Mouse (Mus musculus) ES-E14 (cell line): ENCODE results near the gene Prdx1. TPM values are rescaled to one million over a fixed set of nuclear protein-coding genes. Genes with fewer than 3 reads are reported as not detected.

ENCODE experiments used
- DNase-seq: peaks from one replicate; pipeline ENCODE4 v3.0.0-alpha.2; 2013; ENCODE audit warnings: low read depth, low spot score
- H3K27ac ChIP-seq: 2 replicates; pipeline ENCODE4 v1.5.1; 2012; ENCODE audit warnings: low read depth, mild to moderate bottlenecking, low read length, moderate library complexity, mixed read lengths; ENCODE audit not compliant: poor library complexity, insufficient read depth, severe bottlenecking
- H3K36me3 ChIP-seq: 2 replicates; pipeline ENCODE4 v1.6.1; 2012; ENCODE audit warnings: mild to moderate bottlenecking, low read length, moderate library complexity, mixed read lengths; ENCODE audit not compliant: control insufficient read depth, poor library complexity, insufficient read depth, severe bottlenecking
- H3K4me1 ChIP-seq, 2 experiments: fragments of 150-350 bp in 1 of 2; sonication (generic) in 1 of 2; 2 replicates each; pipeline ENCODE4 v1.6.1; 2012; ENCODE audit warnings: low read length in 2 of 2, mild to moderate bottlenecking in 1 of 2, mixed read lengths in 1 of 2; ENCODE audit not compliant: control insufficient read depth in 2 of 2, insufficient read depth in 2 of 2, poor library complexity in 1 of 2
- H3K4me3 ChIP-seq, 2 experiments: fragments of 150-350 bp in 1 of 2; sonication (generic) in 1 of 2; 2 replicates each; pipeline ENCODE4 v1.5.1; 2012; ENCODE audit warnings: low read length in 2 of 2, low read depth in 1 of 2, mild to moderate bottlenecking in 1 of 2, mixed read lengths in 1 of 2; ENCODE audit not compliant: insufficient read depth in 1 of 2, poor library complexity in 1 of 2, severe bottlenecking in 1 of 2
- H3K9ac ChIP-seq: 2 replicates; pipeline ENCODE4 v1.6.1; 2012; ENCODE audit warnings: low read depth, mild to moderate bottlenecking, low read length, mixed read lengths; ENCODE audit not compliant: poor library complexity, insufficient read depth, severe bottlenecking
- H3K9me3 ChIP-seq: fragments of 150-350 bp; sonication (generic); 2 replicates; pipeline ENCODE4 v1.6.1; 2012; ENCODE audit warnings: low read depth, mild to moderate bottlenecking, low read length; ENCODE audit not compliant: control insufficient read depth, insufficient read depth
- CHD2 ChIP-seq: IDR thresholded peaks from 2 replicates; pipeline ENCODE4 v1.6.1; 2014; ENCODE audit warnings: mild to moderate bottlenecking, low read depth, low read length, inconsistent platforms
- HCFC1 ChIP-seq: IDR thresholded peaks from 2 replicates; pipeline ENCODE4 v1.6.1; 2012; ENCODE audit warnings: low read length, inconsistent platforms, borderline replicate concordance; ENCODE audit not compliant: insufficient read depth
- MAFK ChIP-seq: IDR thresholded peaks from 2 replicates; pipeline ENCODE4 v1.6.1; 2014; ENCODE audit warnings: mild to moderate bottlenecking, low read depth, low read length, inconsistent platforms; ENCODE audit not compliant: insufficient read depth
- ZC3H11A ChIP-seq: IDR thresholded peaks from 2 replicates; pipeline ENCODE4 v1.6.1; 2012; ENCODE audit warnings: low read depth, mild to moderate bottlenecking, inconsistent platforms, low read length, borderline replicate concordance
- ZNF384 ChIP-seq: IDR thresholded peaks from 2 replicates; pipeline ENCODE4 v1.6.1; 2012; ENCODE audit warnings: low read depth, low read length, inconsistent platforms
- in situ Hi-C, 2 experiments: fragments of 600-800 bp; cut with MboI; formaldehyde crosslinking; loops; one replicate each; pipeline ENCODE4 v1.15.1; 2025; ENCODE audit warnings: low sequenced_read_pairs in 2 of 2, inconsistent platforms in 1 of 2; ENCODE audit not compliant: unreplicated experiment in 2 of 2
- total RNA-seq: library from RNA; depleted of rRNA; stranded (reverse); fragments of 300-350 nt; gene quantifications from 2 replicates; pipeline ENCODE4 v1.2.3, GENCODE M21; 2012

Prdx1 gene
- total RNA-seq, 1 experiment, result 682 TPM

- H3K4me3 ChIP-seq, result no peak overlapping the region
- no peak for TF ChIP-seq ZNF384
- TF ChIP-seq HCFC1, result no peak
- no peak for TF ChIP-seq CHD2
- TF ChIP-seq ZC3H11A, result no peak
- no peak for TF ChIP-seq MAFK
- peaks cover 69% of the 10 kb centered on the region for H3K36me3 ChIP-seq
- no peak overlapping the region for H3K27ac ChIP-seq
- H3K4me1 ChIP-seq, result peaks cover 2 to 3% of the 10 kb centered on the region in 2 experiments; a peak in 1 of 4 replicates
- in situ Hi-C loops, result no loop called here
- H3K9ac ChIP-seq, result no peak overlapping the region
- H3K9me3 ChIP-seq, result no peaks in the 10 kb centered on the region
- DNase-seq, result no peak
Measured at GRCm38 (mm10) chr4:116692146-116692545, 6.8 kb downstream of the Prdx1 start.

GRCm38 (mm10) chr4:116693785-116694184 lies 8.4 kb downstream of the Prdx1 start:
- H3K9ac ChIP-seq, result no peak overlapping the region
- H3K9me3 ChIP-seq, result no peaks in the 10 kb centered on the region
- H3K4me3 ChIP-seq, result no peak overlapping the region
- H3K36me3 ChIP-seq, result peaks cover 72% of the 10 kb centered on the region
- in situ Hi-C loops, result no loop called here
- no peak overlapping the region for H3K27ac ChIP-seq
- TF ChIP-seq HCFC1, result no peak
- TF ChIP-seq ZNF384, result no peak
- no peak for TF ChIP-seq CHD2
- TF ChIP-seq MAFK, result no peak
- DNase-seq, result no peak
- peaks cover 0 to 2% of the 10 kb centered on the region in 2 experiments; a peak in 1 of 4 replicates for H3K4me1 ChIP-seq

GRCm38 (mm10) chr4:116698693-116699342 lies 13.5 kb downstream of the Prdx1 start:
- no peak for TF ChIP-seq MAFK
- no peak for TF ChIP-seq CHD2
- TF ChIP-seq ZC3H11A, result no peak
- TF ChIP-seq ZNF384, result no peak
- no peak for TF ChIP-seq HCFC1
- no peaks in the 10 kb centered on the region for H3K9me3 ChIP-seq
- in situ Hi-C loops, result no loop called here
- no peak overlapping the region for H3K27ac ChIP-seq
- DNase-seq, result no peak
- no peak overlapping the region for H3K9ac ChIP-seq
- no peaks in the 10 kb centered on the region for H3K4me1 ChIP-seq
- H3K36me3 ChIP-seq, result peaks cover 37% of the 10 kb centered on the region
- H3K4me3 ChIP-seq, result no peak overlapping the region

GRCm38 (mm10) chr4:116700964-116701363 lies 15.6 kb downstream of the Prdx1 start:
- no peak overlapping the region for H3K4me3 ChIP-seq
- H3K4me1 ChIP-seq, result no peaks in the 10 kb centered on the region
- H3K9ac ChIP-seq, result no peak overlapping the region
- no peak for TF ChIP-seq ZNF384
- no peak for TF ChIP-seq HCFC1
- in situ Hi-C loops, result no loop called here
- H3K36me3 ChIP-seq, result peaks cover 27% of the 10 kb centered on the region
- no peaks in the 10 kb centered on the region for H3K9me3 ChIP-seq
- DNase-seq, result no peak
- no peak overlapping the region for H3K27ac ChIP-seq

- Histone ChIP-seq H3K9ac (no peak overlapping the region), H3K9me3 (no peaks in the 10 kb centered on the region), H3K4me1 (no peaks in the 10 kb centered on the region), H3K4me3 (no peak overlapping the region), H3K27ac (no peak overlapping the region), H3K36me3 (peaks cover 10% of the 10 kb centered on the region)
- DNase-seq, result peak; percentile 85
- in situ Hi-C loops, result no loop called here
- no peak for TF ChIP-seq CHD2
- TF ChIP-seq MAFK, result no peak
- TF ChIP-seq HCFC1, result no peak
- TF ChIP-seq ZC3H11A, result no peak
- TF ChIP-seq ZNF384, result no peak
Measured at GRCm38 (mm10) chr4:116703804-116704203, 18.5 kb downstream of the Prdx1 start.
